Mouse (Mus musculus) CD4-positive, CD25-positive, alpha-beta regulatory T cell, adult 9 weeks (primary cell): ENCODE measurements around the gene Lpar5. TPM values are rescaled to one million over a fixed set of nuclear protein-coding genes. Genes with fewer than 3 reads are reported as not detected.

Experiments used
- polyA plus RNA-seq: library from polyadenylated mRNA; unstranded; fragments of 100-300 nt; shearing (Covaris generic); gene quantifications from one replicate; pipeline ENCODE4 v1.2.1, GENCODE M21; 2017

The Lpar5 gene
- 16.7 TPM for polyA plus RNA-seq

GRCm38 (mm10) chr6:125067571-125067995 lies at the start of gene Lpar5:
Gene Lpar5 (plus strand): TSS chr6:125067920.

DNA sequence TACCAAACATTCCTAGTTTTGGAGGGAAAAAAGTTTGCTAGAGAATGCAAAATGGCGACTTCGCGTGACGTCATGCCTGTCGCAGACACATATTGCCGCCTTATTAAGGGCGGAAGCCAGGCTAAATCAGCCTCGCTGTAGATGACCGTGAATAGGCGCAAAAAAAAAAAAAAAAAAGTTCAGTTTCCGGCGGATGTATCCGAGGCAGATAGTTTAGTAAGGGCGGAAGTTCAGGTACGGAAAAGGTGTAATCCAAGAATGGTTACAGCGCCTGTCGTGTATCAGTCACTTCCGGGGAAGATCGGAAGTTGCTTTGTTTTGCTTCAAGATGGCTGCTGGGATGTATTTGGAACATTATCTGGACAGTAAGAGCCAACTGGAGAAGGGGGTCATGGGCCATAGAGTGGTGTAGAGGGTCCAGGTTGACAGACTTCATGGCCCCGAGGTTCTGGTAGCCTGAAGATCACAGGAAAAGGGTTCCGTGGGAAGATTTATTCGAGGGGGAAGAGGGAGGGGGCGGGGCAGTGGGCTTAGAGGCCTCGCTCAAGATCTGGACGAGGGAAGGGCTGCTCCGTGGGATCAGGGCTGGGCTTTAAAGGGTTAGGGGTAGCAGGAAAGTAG lies 28.1 kb upstream of the Lpar5 start, which contains the start of gene Ing4:
TSS of gene Ing4 (plus strand) at position 228 of the 621 bp plus-strand sequence.

GRCm38 (mm10) chr6:125049678-125050077 lies 18.0 kb upstream of the Lpar5 start, which contains the start of gene Acrbp:
Gene Acrbp (plus strand): TSS chr6:125049689.

DNA sequence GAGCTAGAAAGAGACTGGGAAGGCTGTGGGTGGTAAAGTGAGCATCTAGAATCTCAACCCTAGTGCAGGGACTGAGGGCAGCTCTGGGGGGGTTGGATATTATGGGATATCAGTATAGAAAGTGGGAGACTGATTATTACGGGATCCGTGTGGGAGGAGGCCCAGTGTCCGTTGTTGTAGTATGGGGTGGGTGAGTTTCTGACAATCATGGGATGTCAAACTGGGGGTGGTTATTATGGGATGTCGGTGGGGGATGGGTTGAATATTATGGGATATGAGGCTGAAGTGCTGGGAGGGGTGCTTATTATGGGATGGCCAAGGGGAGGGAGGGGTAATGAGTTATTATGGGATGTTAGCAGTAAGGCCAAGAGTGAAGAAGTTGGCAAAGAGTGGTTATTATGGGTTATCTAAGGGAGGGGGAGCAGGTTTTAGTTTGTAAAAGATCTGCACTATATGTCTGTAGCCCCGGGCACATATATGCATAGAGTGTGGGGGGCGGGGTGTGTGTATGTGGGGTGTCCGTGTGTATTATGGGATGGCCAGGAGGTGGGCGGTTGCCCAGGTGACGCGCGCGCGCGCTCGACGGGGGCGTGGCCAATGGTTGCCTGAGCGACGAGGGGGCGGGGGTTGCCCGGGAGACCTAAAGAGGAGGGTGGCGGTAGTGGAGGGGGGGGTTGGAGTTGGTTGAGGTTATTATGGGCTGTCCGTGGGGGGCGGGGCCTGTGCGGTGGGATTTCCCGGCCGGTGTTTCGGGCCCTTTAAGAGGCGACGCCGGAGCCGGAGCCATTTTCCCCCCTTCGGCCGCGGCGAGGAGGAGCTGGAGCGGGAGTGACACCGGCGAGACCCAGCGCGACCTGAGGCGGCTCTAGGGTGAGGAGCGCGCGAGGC lies 27.9 kb downstream of the Lpar5 start, which contains the start of gene Chd4:
TSS of gene Chd4 (plus strand) at position 591 of the 888 bp plus-strand sequence.

GRCm38 (mm10) chr6:125131302-125132156 lies 63.8 kb downstream of the Lpar5 start, which contains the start of gene Nop2:
Gene Nop2 (plus strand): TSS chr6:125131909.

Other genes with a start within 250 kb of the Lpar5 start
- gene Usp5, start 238.4 kb upstream of the Lpar5 start, polyA plus RNA-seq = 133 TPM
- 8.8 TPM for gene Cdca3, start 238.4 kb upstream of the Lpar5 start, polyA plus RNA-seq
- gene Gnb3, start 227.6 kb upstream of the Lpar5 start, polyA plus RNA-seq = not detected
- gene P3h3, start 210.2 kb upstream of the Lpar5 start, polyA plus RNA-seq = 0.10 TPM
- gene Gpr162, start 203.9 kb upstream of the Lpar5 start, polyA plus RNA-seq = 0.43 TPM
- 308 TPM for gene Cd4, start 179.7 kb upstream of the Lpar5 start, polyA plus RNA-seq
- 4.4 TPM for gene Lag3, start 156.2 kb upstream of the Lpar5 start, polyA plus RNA-seq
- 10.0 TPM for gene Ptms, start 147.8 kb upstream of the Lpar5 start, polyA plus RNA-seq
- gene Mlf2, start 136.5 kb upstream of the Lpar5 start, polyA plus RNA-seq = 107 TPM
- gene Cops7a, start 102.4 kb upstream of the Lpar5 start, polyA plus RNA-seq = 116 TPM
- gene Pianp, start 71.2 kb upstream of the Lpar5 start, polyA plus RNA-seq = 0.42 TPM
- 14.6 TPM for gene Zfp384, start 58.8 kb upstream of the Lpar5 start, polyA plus RNA-seq
- gene Ing4, start 28.2 kb upstream of the Lpar5 start, polyA plus RNA-seq = 92.1 TPM
- gene Acrbp, start 18.2 kb upstream of the Lpar5 start, polyA plus RNA-seq = 30.7 TPM
- gene Chd4, start 28.1 kb downstream of the Lpar5 start, polyA plus RNA-seq = 89.0 TPM
- gene Nop2, start 64.0 kb downstream of the Lpar5 start, polyA plus RNA-seq = 70.8 TPM
- 12.5 TPM for gene Iffo1, start 77.3 kb downstream of the Lpar5 start, polyA plus RNA-seq
- 331 TPM for gene Gapdh, start 98.5 kb downstream of the Lpar5 start, polyA plus RNA-seq
- 27.3 TPM for gene Ncapd2, start 123.8 kb downstream of the Lpar5 start, polyA plus RNA-seq
- gene Mrpl51, start 123.9 kb downstream of the Lpar5 start, polyA plus RNA-seq = 117 TPM
- gene Vamp1, start 147.6 kb downstream of the Lpar5 start, polyA plus RNA-seq = 64.9 TPM
- gene Tapbpl, start 163.9 kb downstream of the Lpar5 start, polyA plus RNA-seq = 136 TPM
- 663 TPM for gene Cd27, start 169.1 kb downstream of the Lpar5 start, polyA plus RNA-seq
- gene Tuba3a, start 218.1 kb downstream of the Lpar5 start, polyA plus RNA-seq = 1.6 TPM
- 0.35 TPM for gene Ltbr, start 246.0 kb downstream of the Lpar5 start, polyA plus RNA-seq